Mouse (Mus musculus) lung, adult 10 weeks (tissue): Measurements from ENCODE around the gene Hdac8. TPM values are rescaled to one million over a fixed set of nuclear protein-coding genes. Genes with fewer than 3 reads are reported as not detected.

ENCODE experiments used
- polyA plus RNA-seq: library from polyadenylated mRNA; stranded (reverse); fragments of 350-450 nt; fragmentation: Illumina TruSeq; extraction: RNeasy Lipid Tissue Mini Kit (QIAGEN cat#74804); gene quantifications from one replicate; pipeline ENCODE4 v1.2.3, GENCODE M21; 2014; ENCODE audit warnings: low read depth, low replicate concordance; ENCODE audit not compliant: insufficient read depth

Hdac8 gene
- 6.4 TPM for polyA plus RNA-seq

GRCm38 (mm10) chrX:102504644-102505481, at the start of gene Hdac8:
TSS of gene Hdac8 (minus strand) at chrX:102505359.

GRCm38 (mm10) chrX:102251937-102252860, 253.0 kb downstream of the Hdac8 start, which contains the start of gene Cited1:
TSS of gene Cited1 (minus strand) at chrX:102252181.

Other genes starting within 250 kb of the Hdac8 start
- 4.9 TPM for gene Phka1, start 138.9 kb upstream of the Hdac8 start, polyA plus RNA-seq
- not detected for gene Gm3880, start 181.6 kb upstream of the Hdac8 start, polyA plus RNA-seq
- not detected for gene Gm9112, start 202.3 kb upstream of the Hdac8 start, polyA plus RNA-seq
- gene Dmrtc1b, start 202.5 kb upstream of the Hdac8 start, polyA plus RNA-seq: not detected